Mouse (Mus musculus): ENCODE data around the gene Cat.

Gene Cat

DNA sequence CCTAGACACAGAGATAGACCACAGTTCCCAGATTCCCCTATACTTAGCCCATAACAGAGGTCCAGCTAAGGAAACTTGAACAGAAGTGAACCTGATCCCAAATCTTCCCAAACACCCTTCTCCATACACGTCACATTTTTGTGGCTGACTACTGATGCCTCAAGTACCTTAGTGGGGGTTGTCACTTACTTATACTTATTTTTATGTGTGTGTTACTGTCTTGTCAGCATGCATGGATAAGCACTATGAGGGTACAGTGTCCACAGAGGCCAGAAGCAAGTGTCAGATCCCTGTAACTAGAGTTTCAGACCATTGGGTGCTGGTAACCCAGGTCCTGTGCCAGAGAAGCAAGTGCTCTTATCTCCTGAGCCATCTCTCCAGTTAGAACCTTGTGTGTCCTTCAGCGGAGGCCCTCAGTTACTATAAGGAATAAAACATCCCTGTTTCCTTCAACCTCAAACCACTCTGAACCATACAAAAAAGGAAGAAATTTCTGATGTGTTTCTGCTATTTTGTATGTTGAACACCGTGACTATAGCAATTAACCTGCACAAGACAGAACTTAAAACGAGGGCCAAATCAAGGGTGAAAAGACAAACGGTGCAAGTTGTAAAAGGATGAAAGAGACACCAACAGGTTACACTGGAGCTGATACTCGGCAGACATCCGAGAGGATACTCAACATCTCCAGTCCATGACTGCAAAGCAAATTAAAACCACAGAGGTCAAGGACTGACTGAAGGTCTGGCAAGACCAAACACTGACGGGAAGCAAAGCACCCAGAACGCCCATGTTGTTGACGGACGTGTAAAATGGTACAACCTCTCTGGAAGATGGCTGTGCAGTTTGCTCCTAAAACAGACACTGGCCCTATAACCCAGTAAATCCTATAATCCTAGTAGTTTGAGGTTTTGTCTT, 3.4 kb downstream of the Cat start:
- CTCF ChIA-PET: interaction anchor here in 1 of 4 experiments (0.5 kb wide), 1 partner anchor 520 kb away, joined by 3 read pairs; no protein-coding TSS in a partner anchor
- POLR2A ChIA-PET: interaction anchor here in 2 of 4 experiments (1.1 to 3.3 kb wide), 9 partner anchors 9 to 316 kb away, joined by 3 to 20 read pairs (median 4); partner anchors contain the start of genes Abtb2 (in 1 of the 2) and Caprin1 (in 1 of the 2)

DNA sequence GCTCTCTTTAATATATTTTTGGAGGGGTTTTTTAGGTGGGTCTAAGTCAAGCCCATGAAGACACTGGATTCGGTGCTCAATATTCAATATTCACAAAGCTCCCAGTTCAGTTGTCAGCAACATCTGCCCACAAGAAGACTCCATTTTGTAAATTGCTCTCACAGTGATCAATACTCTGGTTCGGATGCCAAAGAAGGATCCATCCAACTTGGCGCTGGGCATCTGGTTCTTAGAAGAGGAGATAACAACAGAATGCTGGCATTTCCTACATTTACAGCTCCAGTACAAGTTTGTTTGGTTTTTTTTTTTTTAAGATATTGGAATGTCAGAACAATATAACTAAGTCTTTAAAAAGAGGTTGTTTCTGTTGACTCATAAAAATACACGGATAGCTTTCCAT, 4.1 kb downstream of the Cat start:
- CTCF ChIA-PET: interaction anchor here in 2 of 4 experiments (0.5 to 2.0 kb wide), 3 partner anchors 24 to 521 kb away, joined by 3 to 9 read pairs (median 6); no protein-coding TSS in a partner anchor
- POLR2A ChIA-PET: interaction anchor here (0.6 to 3.3 kb wide), 18 partner anchors 9 to 407 kb away, joined by 3 to 20 read pairs (median 4); partner anchors contain the start of genes Abtb2 (in 2 of the 4), Apip (in 1 of the 4), Caprin1 (in 1 of the 4) and Pdhx (in 1 of the 4)

DNA sequence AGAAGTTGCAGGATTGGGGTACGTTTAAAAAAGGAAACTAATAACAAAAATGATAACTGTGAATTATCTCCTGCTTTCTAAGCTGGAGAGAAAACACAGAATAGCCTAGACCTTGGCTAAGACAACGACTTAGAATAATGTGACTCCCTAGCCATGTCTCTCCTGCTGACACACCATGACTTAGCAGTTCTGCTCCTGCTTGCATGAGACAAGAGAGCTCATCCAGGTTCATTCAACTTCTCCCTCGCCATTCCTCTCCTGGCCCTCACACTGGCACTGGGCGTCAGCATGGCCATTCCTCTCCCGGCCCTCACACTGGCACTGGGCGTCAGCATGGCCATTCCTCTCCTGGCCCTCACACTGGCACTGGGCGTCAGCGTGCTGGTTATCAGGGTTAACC, 4.7 kb downstream of the Cat start:
- ChIA-PET POLR2A (interaction anchor here (0.6 to 3.3 kb wide), 26 partner anchors 8 to 512 kb away, joined by 3 to 20 read pairs (median 4); partner anchors contain the start of genes Abtb2 (in 2 of the 4), Caprin1 (in 2 of the 4), Apip (in 1 of the 4) and Nat10 (in 1 of the 4)), CTCF (interaction anchor here in 3 of 4 experiments (0.6 to 2.0 kb wide), 5 partner anchors 24 to 222 kb away, joined by 3 to 9 read pairs (median 3); no protein-coding TSS in a partner anchor)

DNA sequence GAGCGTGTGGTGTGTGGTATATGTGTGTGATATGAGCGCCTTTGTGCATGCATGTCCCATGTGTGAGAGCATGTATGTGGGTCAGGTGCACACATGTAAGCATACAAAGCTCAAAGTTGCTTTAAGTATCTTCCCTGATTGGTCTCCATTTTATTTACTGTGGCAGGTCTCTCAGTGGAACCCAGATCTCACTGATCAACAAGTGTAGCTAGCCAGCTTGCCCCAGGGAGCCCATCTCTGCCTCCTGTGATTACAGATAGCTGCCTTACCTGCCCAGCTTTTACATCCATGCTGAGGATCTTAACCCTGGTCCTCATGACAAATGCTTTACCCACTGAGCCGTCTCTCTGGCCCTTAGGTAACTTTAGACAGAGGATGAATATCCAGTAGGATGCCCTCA, 6.6 kb downstream of the Cat start:
- ChIA-PET POLR2A (interaction anchor here in 3 of 4 experiments (0.7 to 3.3 kb wide), 6 partner anchors 9 to 68 kb away, joined by 3 to 20 read pairs (median 4); no protein-coding TSS in a partner anchor), CTCF (interaction anchor here in 2 of 4 experiments (0.7 to 1.1 kb wide), 2 partner anchors 21 to 69 kb away, joined by 3 to 5 read pairs; no protein-coding TSS in a partner anchor)

DNA sequence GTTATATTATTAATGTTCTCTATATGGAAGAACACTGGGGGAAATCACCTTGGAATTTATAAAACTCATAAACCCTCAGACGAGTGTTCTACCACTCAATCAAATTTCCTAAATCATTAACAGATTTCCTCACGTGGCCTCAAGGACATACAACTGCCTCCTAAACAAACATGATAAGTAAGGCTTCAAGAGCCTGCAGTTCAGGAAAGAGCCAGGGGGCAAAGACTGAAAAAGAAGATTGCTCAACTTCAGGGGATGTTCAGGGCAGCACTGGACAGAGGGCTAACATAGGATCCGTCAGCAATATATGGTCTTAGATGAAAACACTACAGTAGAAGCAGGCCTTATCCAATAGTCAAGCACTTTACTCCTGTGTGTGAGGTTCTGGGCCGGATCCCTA, 7.5 kb downstream of the Cat start:
- ChIA-PET POLR2A (interaction anchor here in 1 of 4 experiments (0.5 kb wide), 1 partner anchor 283 kb away, joined by 4 read pairs; no protein-coding TSS in a partner anchor), CTCF (no interaction called here)

DNA sequence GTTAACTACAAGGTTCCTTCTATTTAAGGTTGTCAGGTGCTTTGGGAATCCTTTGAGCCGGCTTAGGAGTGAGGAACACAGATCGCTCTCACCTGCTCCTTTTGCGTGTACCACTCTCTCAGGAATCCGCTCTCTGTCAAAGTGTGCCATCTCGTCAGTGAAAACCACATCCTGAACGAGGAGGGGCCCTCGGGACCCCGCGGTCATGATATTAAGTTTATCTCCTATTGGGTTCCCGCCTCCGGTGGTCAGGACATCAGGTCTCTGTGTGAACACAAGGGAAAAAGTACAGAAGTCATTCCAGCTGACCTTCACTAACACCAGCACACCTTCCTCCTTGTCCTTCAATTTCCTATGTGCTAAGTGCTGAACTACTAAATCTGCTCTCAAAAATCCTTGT, 8.3 kb downstream of the Cat start:
- ChIA-PET CTCF (no interaction called here), POLR2A (interaction anchor here in 1 of 4 experiments (3.5 kb wide), 1 partner anchor 8 kb away, joined by 20 read pairs; the partner anchor contains the start of gene Cat)

DNA sequence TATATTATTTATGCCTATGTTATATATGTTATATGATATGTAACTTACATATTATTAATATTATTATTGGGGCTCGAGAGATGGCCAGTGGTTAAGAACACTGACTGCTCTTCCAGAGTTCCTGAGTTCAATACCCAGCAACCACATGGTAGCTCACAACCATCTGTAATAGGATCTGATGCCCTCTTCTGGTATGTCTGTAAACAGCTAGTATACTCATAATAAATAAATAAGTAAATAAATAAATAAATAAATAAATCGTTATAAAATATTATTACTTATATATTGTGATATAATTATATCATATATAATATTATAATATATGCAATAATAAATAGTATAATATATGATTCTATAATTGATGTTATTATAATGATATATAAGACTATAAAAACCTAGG, 8.8 kb downstream of the Cat start:
- ChIA-PET CTCF (interaction anchor here in 1 of 4 experiments (1.5 kb wide), 1 partner anchor 36 kb away, joined by 5 read pairs; no protein-coding TSS in a partner anchor), POLR2A (interaction anchor here in 3 of 4 experiments (1.5 to 3.5 kb wide), 4 partner anchors 9 to 322 kb away, joined by 3 to 20 read pairs (median 8); partner anchors contain the start of gene Cat (in 3 of the 3))

DNA sequence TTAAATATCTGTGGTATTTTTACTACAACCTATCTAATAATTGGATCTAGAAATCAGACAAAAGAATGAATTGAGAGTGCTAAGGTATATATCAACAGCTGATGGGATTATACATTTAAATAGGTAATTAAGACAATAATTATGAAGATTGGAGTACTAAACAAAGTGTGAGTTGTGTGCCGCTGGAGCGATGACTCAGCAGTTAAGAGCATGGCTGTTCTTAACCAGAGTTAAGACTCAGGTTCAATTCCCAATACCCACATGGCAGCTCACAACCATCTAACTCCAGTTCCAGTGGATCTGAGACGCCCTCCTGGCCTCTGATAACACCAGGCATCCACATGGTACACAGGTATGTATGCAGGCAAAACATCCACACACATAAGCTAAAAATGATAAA, 11.6 kb downstream of the Cat start:
- ChIA-PET POLR2A (interaction anchor here in 2 of 4 experiments (0.6 to 3.5 kb wide), 6 partner anchors 9 to 373 kb away, joined by 3 to 20 read pairs (median 3); partner anchors contain the start of gene Cat (in 1 of the 2)), CTCF (no interaction called here)

DNA sequence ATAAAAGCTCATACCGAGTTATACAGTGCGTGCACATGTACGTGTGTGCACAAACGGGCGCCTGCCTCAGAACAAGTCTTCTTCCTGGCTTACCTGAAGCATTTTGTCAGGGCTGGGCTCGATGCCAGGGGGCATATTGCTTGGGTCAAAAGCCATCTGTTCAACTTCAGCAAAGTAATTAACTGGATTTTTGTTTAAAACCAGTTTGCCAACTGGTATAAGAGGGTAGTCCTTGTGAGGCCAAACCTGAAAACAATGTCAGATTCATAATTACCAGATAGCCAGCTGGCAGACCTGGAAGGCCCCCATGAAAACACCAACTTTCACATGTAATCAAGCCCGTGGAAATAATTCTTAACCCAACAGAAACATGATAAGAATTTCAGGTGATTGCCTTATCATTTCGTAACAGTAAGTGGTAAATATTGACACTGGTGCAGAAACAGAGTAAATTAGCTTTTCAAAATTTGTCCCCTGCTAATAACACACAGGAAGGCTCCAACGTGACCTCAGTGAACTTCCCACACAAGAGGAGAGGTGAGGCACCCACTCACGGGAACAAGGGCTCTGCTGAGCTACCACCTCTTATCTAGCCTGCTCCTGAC, 17.9 kb downstream of the Cat start:
- ChIA-PET POLR2A (interaction anchor here in 2 of 4 experiments (0.9 to 1.5 kb wide), 6 partner anchors 10 to 99 kb away, joined by 3 to 6 read pairs (median 4); partner anchors contain the start of gene Abtb2 (in 1 of the 2)), CTCF (interaction anchor here in 1 of 4 experiments (0.7 kb wide), 1 partner anchor 11 kb away, joined by 3 read pairs; no protein-coding TSS in a partner anchor)

DNA sequence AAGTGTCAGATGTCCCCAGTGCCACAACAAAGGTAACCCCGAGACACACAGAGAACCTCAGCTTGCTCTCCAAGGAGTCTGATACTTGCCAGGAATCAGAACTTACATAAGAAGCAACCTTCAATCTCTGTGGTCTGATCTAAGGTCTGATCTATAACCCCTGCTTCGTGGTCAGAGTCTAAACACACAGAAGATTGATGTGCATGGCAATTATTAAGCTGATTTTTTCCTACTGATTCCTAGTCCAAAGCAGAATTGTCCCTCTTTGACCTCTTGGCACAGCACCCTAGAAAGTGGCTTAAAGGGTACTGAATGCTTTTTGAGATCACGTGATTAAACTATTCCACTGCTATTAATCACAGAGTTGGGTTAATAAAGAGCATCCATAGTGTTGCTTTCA, 18.7 kb downstream of the Cat start:
- POLR2A ChIA-PET: interaction anchor here in 2 of 4 experiments (0.9 to 1.5 kb wide), 7 partner anchors 9 to 117 kb away, joined by 3 to 6 read pairs (median 3); partner anchors contain the start of gene Abtb2 (in 1 of the 2)
- CTCF ChIA-PET: interaction anchor here in 3 of 4 experiments (0.6 to 2.2 kb wide), 3 partner anchors 9 to 10 kb away, joined by 3 to 9 read pairs (median 8); no protein-coding TSS in a partner anchor

DNA sequence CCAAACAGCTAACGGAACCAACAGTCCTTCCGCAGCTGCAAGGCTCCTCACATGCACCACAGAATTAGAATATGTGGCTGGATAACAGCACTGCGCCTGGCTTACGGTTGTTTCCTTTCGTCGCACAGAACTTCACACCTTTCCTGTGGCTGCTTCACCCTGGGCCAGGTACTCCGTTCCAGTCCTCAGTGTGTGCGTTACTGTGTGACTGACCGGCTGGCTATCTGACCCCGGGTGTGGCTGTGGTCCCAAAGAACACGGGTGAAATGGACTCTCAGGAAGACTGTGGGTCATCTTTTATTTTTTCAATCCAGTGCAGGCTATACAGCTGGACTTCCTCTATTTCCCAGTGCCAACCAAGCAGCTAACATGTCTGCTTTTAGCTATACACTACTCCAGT, 19.5 kb downstream of the Cat start:
- POLR2A ChIA-PET: interaction anchor here in 1 of 4 experiments (0.9 kb wide), 1 partner anchor 118 kb away, joined by 3 read pairs; no protein-coding TSS in a partner anchor
- CTCF ChIA-PET: interaction anchor here in 3 of 4 experiments (0.5 to 2.2 kb wide), 4 partner anchors 9 to 346 kb away, joined by 3 to 9 read pairs (median 6); no protein-coding TSS in a partner anchor

DNA sequence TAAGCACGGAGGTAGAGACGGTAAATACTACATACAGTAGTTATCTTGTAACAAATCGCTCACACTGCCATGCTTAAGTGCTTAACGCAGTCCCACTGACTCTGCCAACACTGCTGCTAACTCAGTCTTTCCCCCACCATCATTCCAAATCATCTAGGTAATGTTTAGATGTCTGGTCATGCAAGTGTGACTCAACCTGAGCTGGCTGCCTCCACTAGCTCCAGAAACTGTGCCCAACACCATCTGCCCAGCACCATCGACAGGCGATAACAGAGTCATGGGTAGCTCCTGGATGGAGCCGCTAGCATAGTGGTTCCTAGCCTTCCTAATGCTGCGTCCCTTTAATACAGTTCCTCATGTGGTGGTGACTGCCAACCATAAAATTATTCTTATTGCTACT, 20.4 kb downstream of the Cat start:
- POLR2A ChIA-PET: interaction anchor here in 2 of 4 experiments (1.0 to 1.5 kb wide), 4 partner anchors 9 to 92 kb away, joined by 3 to 4 read pairs (median 3); no protein-coding TSS in a partner anchor

DNA sequence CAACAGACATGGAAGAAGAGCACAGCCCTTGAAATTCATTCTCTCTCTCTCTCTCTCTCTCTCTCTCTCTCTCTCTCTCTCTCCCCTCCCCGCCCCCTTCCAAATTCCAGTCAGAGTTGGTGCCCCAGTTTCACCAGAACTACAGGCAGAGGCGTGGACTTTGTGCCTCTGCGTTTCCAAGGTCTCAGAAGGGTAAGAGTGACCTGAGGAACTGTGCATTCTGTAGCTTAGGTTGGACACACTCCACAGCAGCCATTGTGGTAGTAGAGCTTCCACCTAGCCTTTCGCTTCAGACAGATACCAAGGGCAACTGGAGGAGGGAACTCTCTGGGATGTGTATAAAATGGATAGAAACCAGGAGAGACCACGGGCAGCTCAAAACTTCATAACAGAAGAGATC, 22.2 kb downstream of the Cat start:
- CTCF ChIA-PET: interaction anchor here in 1 of 4 experiments (0.6 kb wide), 2 partner anchors 19 to 365 kb away, joined by 3 to 4 read pairs; no protein-coding TSS in a partner anchor
- POLR2A ChIA-PET: interaction anchor here in 1 of 4 experiments (0.6 to 1.5 kb wide), 4 partner anchors 10 to 94 kb away, joined by 3 to 4 read pairs (median 4); no protein-coding TSS in a partner anchor

More for the DNA sequence above, 20.4 kb downstream of the Cat start:
- CTCF ChIA-PET: interaction anchor here in 2 of 4 experiments (0.5 to 2.2 kb wide), 3 partner anchors 8 to 299 kb away, joined by 3 to 9 read pairs (median 3); no protein-coding TSS in a partner anchor

DNA sequence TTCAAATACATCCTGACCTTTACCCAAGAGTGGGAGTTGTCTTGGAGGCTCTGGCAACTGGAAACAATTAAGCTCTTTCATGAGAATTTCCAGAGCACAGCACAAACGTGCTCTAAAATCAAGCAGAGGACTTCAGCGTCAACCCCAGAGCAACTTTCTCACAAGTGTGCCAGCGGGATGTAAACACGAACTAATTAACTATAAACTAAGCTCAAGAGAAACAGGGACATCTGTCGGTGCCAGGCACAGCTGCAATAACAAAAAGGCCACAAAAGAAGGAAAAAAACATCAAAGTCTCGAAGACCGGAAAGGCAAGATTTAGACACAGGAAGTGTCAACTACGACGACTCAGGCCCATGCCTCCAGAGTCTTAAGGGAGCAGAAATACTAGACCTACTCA, 23.2 kb downstream of the Cat start:
- ChIA-PET CTCF (interaction anchor here in 1 of 4 experiments (6.4 kb wide), 1 partner anchor 85 kb away, joined by 82 read pairs; no protein-coding TSS in a partner anchor), POLR2A (interaction anchor here in 2 of 4 experiments (1.5 to 4.4 kb wide), 3 partner anchors 12 to 23 kb away, joined by 3 to 20 read pairs (median 6); partner anchors contain the start of gene Cat (in 1 of the 2))

DNA sequence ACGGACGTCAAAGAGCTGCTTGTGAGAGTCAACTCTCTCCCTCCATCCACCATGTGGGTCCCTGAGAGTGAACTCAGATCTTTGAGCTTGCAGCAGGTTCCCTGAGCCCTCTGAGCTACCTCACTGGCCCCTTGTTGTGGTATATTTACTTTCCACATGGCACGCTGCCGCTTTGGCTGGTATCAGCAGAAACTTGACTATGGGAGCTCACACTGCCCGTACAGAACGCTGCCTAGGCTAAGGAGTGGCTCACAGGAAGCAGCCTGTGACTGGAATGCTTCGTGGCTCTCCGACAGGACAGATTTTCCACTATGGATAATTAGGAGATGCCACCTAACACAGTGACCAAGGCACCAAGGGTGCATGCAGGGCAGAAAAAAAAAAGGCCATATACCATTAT, 23.8 kb downstream of the Cat start:
- ChIA-PET CTCF (interaction anchor here in 1 of 4 experiments (6.4 kb wide), 1 partner anchor 85 kb away, joined by 82 read pairs; no protein-coding TSS in a partner anchor), POLR2A (interaction anchor here in 3 of 4 experiments (0.8 to 4.4 kb wide), 5 partner anchors 12 to 377 kb away, joined by 3 to 20 read pairs (median 3); partner anchors contain the start of gene Cat (in 1 of the 3))

DNA sequence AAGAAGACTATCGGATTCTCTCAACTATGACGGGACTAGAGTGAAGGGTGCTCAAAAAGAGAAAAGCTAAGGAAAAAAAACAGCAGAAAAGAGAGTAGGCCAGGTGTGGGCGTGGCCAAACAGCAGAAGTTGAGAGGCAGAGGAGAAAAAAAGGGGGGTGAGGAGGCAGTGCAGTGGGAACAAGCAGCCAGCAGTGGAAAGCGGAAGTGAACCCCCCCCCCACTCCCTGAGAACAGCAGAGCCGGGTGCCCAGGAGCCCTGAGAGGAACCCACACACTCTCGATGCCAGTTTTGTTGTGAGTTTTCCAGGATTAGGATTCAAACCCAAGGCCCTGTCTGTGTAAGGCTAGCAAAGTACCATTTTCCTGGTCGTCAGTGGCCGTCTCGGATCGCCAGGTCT, 25.9 kb downstream of the Cat start:
- ChIA-PET POLR2A (interaction anchor here in 2 of 4 experiments (0.7 to 4.4 kb wide), 5 partner anchors 20 to 401 kb away, joined by 4 to 20 read pairs (median 6); no protein-coding TSS in a partner anchor), CTCF (interaction anchor here (0.7 to 6.4 kb wide), 6 partner anchors 19 to 392 kb away, joined by 3 to 86 read pairs (median 8); no protein-coding TSS in a partner anchor)

DNA sequence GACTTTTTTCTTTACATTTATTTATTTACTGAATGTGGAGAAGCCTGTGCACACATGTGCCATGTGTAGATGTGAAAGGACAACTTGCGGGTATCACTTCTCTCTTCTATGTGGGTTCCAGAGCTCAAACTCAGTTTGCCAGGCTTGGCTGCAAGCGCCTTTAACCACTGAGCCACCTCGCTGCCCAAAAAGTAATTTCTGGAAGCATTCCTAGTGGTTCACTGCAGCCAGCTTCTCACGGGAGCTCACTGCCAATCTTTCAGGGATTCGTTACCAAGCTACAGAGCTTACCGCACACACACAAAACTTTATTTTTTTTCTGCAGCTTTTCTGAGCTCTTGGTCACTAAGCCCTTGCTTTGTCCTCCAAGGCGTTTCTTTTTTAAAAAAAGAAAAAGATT, 27.3 kb downstream of the Cat start:
- ChIA-PET POLR2A (interaction anchor here in 2 of 4 experiments (0.6 to 4.4 kb wide), 9 partner anchors 9 to 408 kb away, joined by 3 to 20 read pairs (median 3); partner anchors contain the start of gene Cat (in 1 of the 2)), CTCF (interaction anchor here (0.6 to 6.4 kb wide), 17 partner anchors 13 to 577 kb away, joined by 3 to 86 read pairs (median 8); partner anchors contain the start of gene Cat (in 1 of the 4))
